Mouse (Mus musculus) kidney, adult 18-20 months (tissue): ENCODE measurements around the gene Gtf3c5.

ENCODE experiments used
- DNase-seq: peaks from one replicate; pipeline ENCODE4 v3.0.0; 2021

Gtf3c5 gene

GRCm38 (mm10) chr2:28583651-28584050 is at the start of gene Gtf3c5:
TSS of gene Gtf3c5 (minus strand) at chr2:28583751.
- DNase-seq = no peak

DNA sequence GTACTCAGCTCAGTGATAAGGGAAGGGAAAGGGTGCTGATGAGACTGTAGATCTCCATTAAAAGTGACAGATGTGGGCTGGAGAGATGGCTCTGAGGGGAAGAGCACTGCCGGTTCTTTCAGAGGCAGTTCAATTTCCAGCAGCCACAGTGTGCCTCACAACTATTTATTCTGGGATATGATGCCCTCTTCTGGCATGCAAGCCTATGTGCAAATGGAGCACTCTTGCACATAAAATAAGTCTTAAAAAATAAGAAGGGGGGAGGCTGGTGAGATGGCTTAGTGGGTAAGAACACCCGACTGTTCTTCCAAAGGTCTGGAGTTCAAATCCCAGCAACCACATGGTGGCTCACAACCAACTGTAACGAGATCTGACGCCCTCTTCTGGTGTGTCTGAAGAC is 49.6 kb upstream of the Gtf3c5 start:
- no peak for DNase-seq

DNA sequence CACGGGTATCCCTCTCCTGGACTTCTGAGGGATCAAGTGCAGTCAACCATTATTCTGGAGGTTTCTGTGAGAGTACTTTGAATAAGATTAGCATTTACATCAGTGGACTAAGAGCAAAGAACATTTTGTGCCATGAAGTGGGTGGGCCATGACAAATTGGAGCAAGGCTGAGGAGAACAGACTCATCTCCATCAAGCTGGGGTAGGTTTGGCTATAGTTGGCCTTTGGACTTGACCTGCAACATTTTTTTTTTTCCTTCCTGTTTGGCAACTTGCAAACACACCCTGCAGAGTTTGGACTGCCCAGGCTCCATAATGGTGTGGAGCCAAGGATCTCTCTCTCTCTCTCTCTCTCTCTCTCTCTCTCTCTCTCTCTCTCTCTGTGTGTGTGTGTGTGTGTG is 49.1 kb upstream of the Gtf3c5 start:
- peak; percentile 31 for DNase-seq

DNA sequence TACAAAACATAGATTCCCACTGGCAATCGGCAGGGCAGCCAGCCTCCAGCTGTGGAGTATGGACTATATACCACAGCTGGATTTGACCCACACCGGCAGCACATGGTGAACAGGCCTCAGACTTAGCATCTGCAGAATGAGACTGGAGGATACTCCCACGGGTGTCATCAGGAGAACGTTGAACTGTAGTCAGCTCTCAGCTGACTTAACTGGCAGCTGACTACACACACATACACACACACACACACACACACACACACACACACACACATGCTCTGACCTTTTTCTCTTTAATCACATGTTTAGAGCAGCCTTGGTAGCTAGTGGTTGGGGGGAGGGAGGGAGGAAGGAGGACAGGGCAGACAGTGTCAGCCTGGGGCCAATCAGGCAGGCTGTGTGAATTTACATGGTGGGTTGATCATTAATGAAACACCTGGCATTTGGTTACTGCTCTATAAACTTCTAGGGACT is 46.4 kb upstream of the Gtf3c5 start:
- peak; percentile 65 for DNase-seq

GRCm38 (mm10) chr2:28628053-28628452 is 44.5 kb upstream of the Gtf3c5 start:
- no peak for DNase-seq

- no peak for DNase-seq
Measured at GRCm38 (mm10) chr2:28626038-28626437, 42.5 kb upstream of the Gtf3c5 start.

- no peak for DNase-seq
Measured at GRCm38 (mm10) chr2:28624870-28625269, 41.3 kb upstream of the Gtf3c5 start.

DNA sequence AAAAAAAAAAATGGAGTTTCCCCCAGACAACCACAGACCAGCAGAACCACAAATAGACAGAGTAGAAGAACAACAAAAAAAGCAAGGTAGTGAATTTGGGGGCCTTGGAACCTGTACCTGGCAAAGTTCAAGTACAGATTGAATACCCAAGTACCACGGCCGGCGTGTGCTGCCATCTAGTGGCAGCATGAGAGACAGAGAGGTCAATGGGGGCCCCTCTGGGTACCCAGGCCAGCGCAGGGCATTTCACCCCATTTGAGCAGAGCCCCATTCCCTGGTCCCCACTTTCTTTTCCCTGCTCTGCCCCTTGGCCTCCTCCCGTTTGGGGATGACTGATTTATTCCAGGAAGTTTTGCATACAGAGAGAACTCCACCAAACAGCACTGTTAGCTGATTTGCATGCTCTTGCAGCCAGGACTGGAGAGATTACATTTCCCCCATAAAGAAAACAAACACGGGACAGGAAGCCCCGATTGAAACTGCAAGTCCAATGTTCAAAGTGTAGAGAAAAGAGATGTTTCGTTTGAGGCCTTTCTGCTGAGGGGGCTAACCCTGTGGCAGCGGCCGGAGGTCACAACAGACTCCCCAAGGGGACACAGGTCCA is 39.1 kb upstream of the Gtf3c5 start:
- peak; percentile 45 for DNase-seq

- DNase-seq = no peak
Measured at GRCm38 (mm10) chr2:28621664-28622171, 38.2 kb upstream of the Gtf3c5 start, which contains the start of gene Gfi1b. TSS of gene Gfi1b (minus strand) at chr2:28621982.

DNA sequence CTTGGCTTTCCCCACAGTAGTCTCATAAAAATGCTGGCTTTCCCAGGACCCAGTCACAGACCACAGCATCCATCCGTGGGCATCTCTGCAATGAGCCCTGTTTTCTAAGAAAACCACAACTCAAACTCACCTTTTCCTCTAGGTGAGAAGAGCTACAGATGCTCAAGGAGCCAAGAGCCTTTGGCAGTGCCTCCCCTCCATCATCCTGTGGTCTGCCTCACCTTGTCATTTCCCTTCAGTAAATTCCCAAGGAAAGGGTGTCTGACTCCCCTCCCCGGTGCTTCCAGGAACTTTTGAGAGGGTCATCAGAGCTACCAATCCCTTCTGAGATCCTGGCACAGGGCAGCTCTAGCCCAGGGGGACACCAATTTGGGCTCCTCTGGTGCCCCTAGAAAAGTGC is 37.6 kb upstream of the Gtf3c5 start:
- DNase-seq = no peak

- no peak for DNase-seq
Measured at GRCm38 (mm10) chr2:28620522-28620921, 37.0 kb upstream of the Gtf3c5 start.

- DNase-seq = no peak
Measured at GRCm38 (mm10) chr2:28619369-28619768, 35.8 kb upstream of the Gtf3c5 start.

DNA sequence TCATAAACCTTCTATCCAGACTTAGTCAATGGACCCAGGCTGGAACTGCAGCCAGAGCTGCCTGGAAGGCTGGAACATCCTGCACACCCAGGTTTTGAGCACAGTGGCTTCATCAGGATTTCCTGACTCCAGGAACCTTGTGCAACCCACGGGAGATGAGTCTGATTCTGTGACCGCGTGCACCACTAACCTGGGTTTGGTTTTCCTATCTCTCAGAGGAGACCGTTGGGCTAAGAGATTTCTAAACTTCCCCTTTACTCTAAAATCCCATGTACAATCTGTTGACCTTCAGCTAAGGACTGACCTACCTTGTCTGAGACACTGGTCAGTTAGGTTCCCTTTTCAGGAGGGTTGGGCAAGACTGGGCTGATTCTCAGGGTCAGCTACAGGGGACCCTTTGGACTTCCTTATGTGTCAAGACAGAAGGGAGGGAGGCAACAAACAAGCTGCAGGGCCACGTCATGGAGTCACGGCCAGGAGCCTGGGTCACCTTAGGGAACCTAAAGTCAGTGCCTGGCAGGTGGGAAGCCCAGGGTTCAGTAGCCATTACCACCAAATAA is 35.3 kb upstream of the Gtf3c5 start:
- no peak for DNase-seq

DNA sequence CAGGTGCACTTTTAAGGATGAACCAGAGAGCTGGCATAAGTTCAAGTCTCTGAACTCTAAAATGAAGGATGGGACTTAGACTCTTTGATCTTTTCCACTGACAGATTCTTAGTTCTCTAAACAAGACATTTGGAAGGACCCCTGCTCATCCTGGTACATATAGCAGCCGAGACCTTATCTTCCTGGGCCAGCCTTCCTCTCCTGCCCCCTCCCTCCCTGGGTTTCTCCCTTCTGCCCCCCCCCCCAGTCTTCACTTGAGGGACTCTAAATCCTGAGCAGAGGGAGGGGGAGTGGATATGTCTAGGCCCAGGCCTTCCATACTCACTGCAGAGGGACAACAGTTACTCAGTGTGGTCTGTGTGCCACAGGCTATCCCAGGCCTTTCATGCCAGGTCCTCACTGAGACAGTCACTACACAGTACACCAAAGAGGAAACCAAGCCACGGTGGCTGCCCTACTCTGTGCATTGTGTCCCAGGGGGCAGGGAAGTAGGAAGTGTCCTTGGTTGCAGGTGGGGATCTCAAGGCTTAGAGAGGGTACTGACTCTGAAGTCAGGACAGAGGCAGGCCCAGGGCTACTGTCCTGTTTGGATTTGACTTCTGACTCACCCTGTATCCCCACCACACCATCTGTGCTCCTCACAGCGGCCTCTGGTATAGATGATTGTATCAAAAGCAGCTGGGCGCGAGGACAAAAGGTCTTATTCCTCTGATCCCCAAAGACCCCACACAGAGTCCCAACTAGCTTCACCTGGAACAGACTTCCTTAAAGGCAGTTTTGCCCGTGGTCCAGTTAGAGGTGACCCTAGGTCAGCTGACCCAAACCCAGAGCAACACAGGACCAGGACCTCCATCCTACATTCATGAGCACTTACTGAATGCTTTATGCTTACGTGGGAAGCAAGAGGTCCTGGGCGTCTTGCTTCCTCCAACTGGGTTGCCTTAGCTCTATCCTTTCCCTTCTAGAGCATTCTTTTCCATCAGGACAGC is 34.2 kb upstream of the Gtf3c5 start:
- no peak for DNase-seq

DNA sequence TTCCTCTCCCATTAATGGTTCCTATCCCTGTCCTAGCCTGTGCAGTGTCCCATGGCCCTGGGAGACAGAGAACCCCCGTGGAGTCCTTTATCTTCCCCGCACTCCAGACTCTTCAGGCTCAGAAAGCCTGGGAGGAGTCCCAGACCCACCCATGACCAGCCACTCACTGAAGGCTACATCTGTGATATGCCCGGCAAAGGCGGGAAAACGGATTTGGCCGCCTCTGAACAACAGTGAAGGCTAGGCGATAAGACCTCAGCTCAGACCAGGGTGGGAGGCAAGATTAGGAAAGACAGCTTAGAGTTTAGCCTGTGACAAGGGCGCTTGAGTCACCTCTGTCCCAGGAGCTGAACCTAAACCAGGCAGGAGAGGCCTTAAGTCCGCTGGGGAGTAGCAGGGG is 33.3 kb upstream of the Gtf3c5 start:
- no peak for DNase-seq

DNA sequence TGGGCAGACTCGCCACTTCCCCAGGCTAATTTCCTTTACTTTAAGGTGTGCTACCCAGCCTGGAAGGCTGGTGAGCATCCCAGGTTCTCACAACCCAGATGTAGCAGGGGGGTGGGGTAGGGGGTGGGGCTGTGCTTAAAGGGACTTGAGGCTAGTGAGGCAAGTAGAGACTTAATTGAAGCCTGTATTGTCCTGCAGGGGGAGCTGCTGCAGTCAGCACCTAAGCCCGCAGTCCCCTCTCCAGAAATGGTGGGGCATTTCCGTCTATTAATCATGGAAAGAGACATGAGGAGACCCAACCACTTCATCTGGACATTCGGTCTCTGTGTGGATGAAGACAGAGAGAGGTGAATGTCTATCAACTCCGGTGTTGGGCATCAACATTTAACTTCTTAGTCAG is 32.8 kb upstream of the Gtf3c5 start:
- DNase-seq = no peak

DNA sequence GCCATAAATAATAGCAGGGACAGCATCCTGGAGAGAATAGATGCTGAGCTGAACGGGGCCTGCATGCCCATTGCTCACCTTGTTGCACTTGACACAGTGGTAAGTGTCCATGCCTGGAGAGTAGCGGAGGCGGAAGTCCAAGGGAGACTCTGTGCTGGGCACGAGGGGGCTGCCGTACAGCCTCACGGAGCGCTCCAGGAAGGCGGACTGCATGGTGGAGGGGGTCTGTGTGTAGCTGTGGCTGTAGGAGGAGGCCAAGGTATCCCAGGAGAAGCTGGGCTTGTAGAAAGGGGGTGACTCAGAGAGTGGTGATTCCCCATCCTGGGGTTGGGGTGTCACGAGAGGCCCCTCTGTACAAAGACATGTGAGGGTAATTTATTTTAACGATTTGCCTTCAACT is 30.0 kb upstream of the Gtf3c5 start:
- DNase-seq = no peak

DNA sequence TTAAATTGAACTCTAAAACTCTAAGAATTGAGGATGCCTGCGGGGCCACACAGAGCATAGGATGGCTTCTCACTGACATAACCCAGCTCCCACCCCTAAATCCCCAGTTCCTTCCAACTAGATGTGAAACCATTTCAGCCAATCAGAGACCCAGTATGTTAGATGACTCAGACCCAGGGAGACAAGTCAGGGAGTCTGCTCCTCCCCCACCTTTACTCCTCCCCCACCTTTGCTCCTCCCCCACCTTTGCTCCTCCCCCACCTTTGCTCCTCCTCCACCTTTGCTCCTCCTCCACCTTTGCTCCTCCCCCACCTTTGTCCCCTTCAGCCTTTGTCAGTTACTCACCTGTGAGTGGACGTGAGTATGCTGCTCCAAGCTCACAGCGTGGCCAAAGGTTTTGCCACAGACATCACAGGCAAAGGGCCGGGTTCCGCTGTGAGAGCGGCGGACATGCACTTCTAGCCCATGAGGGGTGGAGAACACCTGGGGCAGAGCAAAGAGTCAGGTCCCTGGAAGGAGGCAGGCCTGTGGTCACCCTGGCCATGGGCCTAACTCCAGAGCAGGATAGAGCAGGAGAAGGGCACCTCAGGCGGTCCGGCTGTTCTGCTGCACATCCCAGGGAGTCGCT is 29.0 kb upstream of the Gtf3c5 start:
- DNase-seq = no peak

DNA sequence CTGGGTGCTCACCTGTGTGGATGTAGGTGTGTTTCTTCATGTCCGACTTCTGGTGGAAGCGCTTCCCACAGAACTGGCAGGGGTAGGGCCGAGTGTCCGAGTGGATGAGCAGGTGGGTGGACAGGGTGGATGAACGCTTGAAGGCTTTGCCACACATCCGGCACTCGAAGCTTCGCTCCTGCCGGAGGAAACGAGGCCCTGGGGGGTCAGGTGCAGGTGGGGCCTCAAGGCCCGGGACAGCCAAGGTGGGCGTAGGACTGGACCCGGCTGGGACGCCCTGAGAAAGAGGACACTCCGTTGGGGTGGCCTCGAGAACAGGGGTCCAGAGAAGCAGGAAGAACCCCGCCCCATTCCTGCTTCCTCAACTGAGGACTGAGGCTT is 27.8 kb upstream of the Gtf3c5 start:
- DNase-seq = no peak

GRCm38 (mm10) chr2:28610716-28611406 is 27.3 kb upstream of the Gtf3c5 start:
- DNase-seq = no peak

DNA sequence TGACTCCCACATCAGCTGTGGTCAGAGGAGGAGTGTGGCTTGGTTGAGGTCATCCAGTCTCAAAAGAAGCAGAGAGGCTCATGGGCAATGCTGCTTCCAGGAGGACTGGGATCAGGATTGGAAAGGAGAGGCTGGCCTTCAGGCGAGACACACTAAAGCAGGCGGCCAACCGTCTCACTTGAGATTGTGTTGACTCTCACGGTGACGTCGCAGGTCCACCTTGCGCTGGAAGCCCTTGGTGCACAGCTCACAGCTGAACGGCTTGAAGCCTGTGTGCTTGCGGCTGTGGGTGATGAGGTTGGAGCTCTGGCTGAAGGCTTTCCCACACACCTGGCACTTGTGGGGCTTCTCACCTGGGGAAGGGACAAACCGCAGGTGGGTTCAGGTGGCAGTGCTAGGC is 26.3 kb upstream of the Gtf3c5 start:
- no peak for DNase-seq

- DNase-seq = no peak
Measured at GRCm38 (mm10) chr2:28607341-28608165, 24.0 kb upstream of the Gtf3c5 start.
